Mouse (Mus musculus) kidney, postnatal 0 days (tissue): ENCODE results near the gene Arhgap10. TPM values are rescaled to one million over a fixed set of nuclear protein-coding genes. Genes with fewer than 3 reads are reported as not detected.

ENCODE experiments used
- ATAC-seq: fragments of 200-750 bp; cut with Nextera tagmentation; replicated peaks from 2 replicates; pipeline ENCODE4 v1.8.0; 2017; ENCODE audit warnings: low read depth, moderate number of reproducible peaks, moderate TSS enrichment, moderate library complexity; ENCODE audit not compliant: low FRiP score
- DNase-seq: peaks from one replicate; pipeline ENCODE4 v3.0.0-alpha.2; 2016; ENCODE audit warnings: low spot score
- H3K27ac ChIP-seq: fragments of 300-500 bp; sonication (generic); 2 replicates; pipeline ENCODE4 v1.5.1; 2014; ENCODE audit warnings: mild to moderate bottlenecking
- H3K27me3 ChIP-seq: fragments of 300-500 bp; sonication (generic); 2 replicates; pipeline ENCODE4 v1.6.1; 2014; ENCODE audit warnings: low read length, mixed read lengths; ENCODE audit not compliant: insufficient read depth
- H3K36me3 ChIP-seq: fragments of 300-500 bp; sonication (generic); 2 replicates; pipeline ENCODE4 v1.6.1; 2014; ENCODE audit warnings: low read length, mixed read lengths; ENCODE audit not compliant: insufficient read depth
- H3K4me1 ChIP-seq: fragments of 300-500 bp; sonication (generic); replicated peaks from 2 replicates; pipeline ENCODE4 v1.6.1; 2014; ENCODE audit warnings: antibody characterized with exemption, low read length, mixed read lengths; ENCODE audit not compliant: insufficient read depth
- H3K4me2 ChIP-seq: fragments of 300-500 bp; sonication (generic); 2 replicates; pipeline ENCODE4 v1.6.1; 2014; ENCODE audit warnings: mild to moderate bottlenecking, low read length, moderate library complexity, mixed read lengths
- H3K4me3 ChIP-seq: fragments of 300-500 bp; sonication (generic); replicated peaks from 2 replicates; pipeline ENCODE4 v1.5.1; 2014; ENCODE audit warnings: low read depth, low read length
- H3K9ac ChIP-seq: fragments of 300-500 bp; sonication (generic); 2 replicates; pipeline ENCODE4 v1.6.1; 2014; ENCODE audit warnings: low read depth, low read length
- H3K9me3 ChIP-seq: fragments of 300-500 bp; sonication (generic); replicated peaks from 2 replicates; pipeline ENCODE4 v1.6.1; 2016; ENCODE audit warnings: low read length, inconsistent platforms, mixed read lengths
- CTCF ChIP-seq: IDR thresholded peaks from 2 replicates; pipeline ENCODE4 v1.5.1; 2016; ENCODE audit warnings: antibody characterized with exemption, low read depth, mild to moderate bottlenecking, moderate library complexity
- WGBS: fragments of 180-500 bp; shearing (Covaris S2); extraction: QIAGEN DNeasy Blood & Tissue Kit; methylation state at CpG from one replicate; pipeline ENCODE4 v1.1.7; 2014; 5-methylcytosine and 5-hydroxymethylcytosine counted together
- polyA plus RNA-seq: library from polyadenylated mRNA; unstranded; fragments of >200 nt; fragmentation: Nextera tagmentation; extraction: Ambion mirVana; gene quantifications from 2 replicates; pipeline ENCODE4 v1.2.1, GENCODE M21; 2015

The Arhgap10 gene
- polyA plus RNA-seq, 1 experiment from 2014 or later = 26.6 TPM

GRCm38 (mm10) chr8:77294599-77294998 is 223.2 kb downstream of the Arhgap10 start:
- H3K4me3 ChIP-seq = no peak overlapping the region
- WGBS = 85% methylated on average over 11 of the region's 11 CpGs
- DNase-seq (no peak), ATAC-seq (no peak)
- peaks cover 6% of the 10 kb centered on the region; the same call in 1 of the 2 replicates for H3K36me3 ChIP-seq
- no peak for TF ChIP-seq CTCF
- no peak overlapping the region for H3K9ac ChIP-seq
- H3K4me1 ChIP-seq = no peaks in the 10 kb centered on the region
- H3K27me3 ChIP-seq = no peaks in the 10 kb centered on the region
- H3K4me2 ChIP-seq = no peak overlapping the region
- H3K27ac ChIP-seq = no peak overlapping the region
- H3K9me3 ChIP-seq = no peaks in the 10 kb centered on the region

- 76% methylated on average over 11 of the region's 11 CpGs for WGBS
- H3K4me3 ChIP-seq = no peak overlapping the region
- DNase-seq (no peak), ATAC-seq (no peak)
- no peak for TF ChIP-seq CTCF
- H3K36me3 ChIP-seq = peaks cover 2% of the 10 kb centered on the region; the same call in 1 of the 2 replicates
- no peak overlapping the region for H3K4me2 ChIP-seq
- H3K27ac ChIP-seq = no peak overlapping the region
- no peaks in the 10 kb centered on the region for H3K4me1 ChIP-seq
- H3K27me3 ChIP-seq = no peaks in the 10 kb centered on the region
- H3K9ac ChIP-seq = no peak overlapping the region
- H3K9me3 ChIP-seq = no peaks in the 10 kb centered on the region
Observed at GRCm38 (mm10) chr8:77292649-77293048, 225.1 kb downstream of the Arhgap10 start.

GRCm38 (mm10) chr8:77292120-77292519 is 225.6 kb downstream of the Arhgap10 start:
- no peak overlapping the region for H3K4me3 ChIP-seq
- no peak for TF ChIP-seq CTCF
- no peak overlapping the region for H3K4me2 ChIP-seq
- no peak for ATAC-seq
- 76% methylated on average over 4 of the region's 4 CpGs for WGBS
- H3K4me1 ChIP-seq = no peaks in the 10 kb centered on the region
- DNase-seq = no peak
- H3K27ac ChIP-seq = no peak overlapping the region
- no peaks in the 10 kb centered on the region for H3K9me3 ChIP-seq
- peaks cover 2% of the 10 kb centered on the region; the same call in 1 of the 2 replicates for H3K36me3 ChIP-seq
- H3K27me3 ChIP-seq = no peaks in the 10 kb centered on the region
- H3K9ac ChIP-seq = no peak overlapping the region

GRCm38 (mm10) chr8:77288492-77288891 is 229.3 kb downstream of the Arhgap10 start:
- H3K4me1 ChIP-seq = no peaks in the 10 kb centered on the region
- no peaks in the 10 kb centered on the region for H3K36me3 ChIP-seq
- no peak overlapping the region for H3K9ac ChIP-seq
- WGBS = 87% methylated on average over 12 of the region's 12 CpGs
- no peak overlapping the region for H3K27ac ChIP-seq
- TF ChIP-seq CTCF = no peak
- H3K27me3 ChIP-seq = no peaks in the 10 kb centered on the region
- ATAC-seq = no peak
- H3K9me3 ChIP-seq = no peaks in the 10 kb centered on the region
- no peak for DNase-seq
- no peak overlapping the region for H3K4me2 ChIP-seq
- H3K4me3 ChIP-seq = no peak overlapping the region

GRCm38 (mm10) chr8:77288065-77288464 is 229.7 kb downstream of the Arhgap10 start:
- WGBS = 37% methylated on average over 3 of the region's 3 CpGs
- Histone ChIP-seq H3K4me1 (no peaks in the 10 kb centered on the region), H3K27me3 (no peaks in the 10 kb centered on the region), H3K4me3 (no peak overlapping the region), H3K4me2 (no peak overlapping the region), H3K9ac (no peak overlapping the region), H3K9me3 (no peaks in the 10 kb centered on the region), H3K27ac (no peak overlapping the region), H3K36me3 (no peaks in the 10 kb centered on the region)
- no peak for TF ChIP-seq CTCF
- DNase-seq = no peak
- no peak for ATAC-seq

GRCm38 (mm10) chr8:77284473-77284872 is 233.3 kb downstream of the Arhgap10 start:
- no peak for ATAC-seq
- Histone ChIP-seq H3K27me3 (no peaks in the 10 kb centered on the region), H3K4me3 (no peak overlapping the region), H3K27ac (no peak overlapping the region), H3K36me3 (no peaks in the 10 kb centered on the region), H3K9ac (no peak overlapping the region), H3K9me3 (no peaks in the 10 kb centered on the region), H3K4me2 (no peak overlapping the region), H3K4me1 (no peaks in the 10 kb centered on the region)
- TF ChIP-seq CTCF = no peak
- no peak for DNase-seq
- 83% methylated on average over 3 of the region's 3 CpGs for WGBS

- H3K27ac ChIP-seq = no peak overlapping the region
- H3K36me3 ChIP-seq = no peaks in the 10 kb centered on the region
- no peak overlapping the region for H3K4me2 ChIP-seq
- WGBS = 87% methylated on average over 7 of the region's 7 CpGs
- H3K9me3 ChIP-seq = no peaks in the 10 kb centered on the region
- no peaks in the 10 kb centered on the region for H3K27me3 ChIP-seq
- H3K9ac ChIP-seq = no peak overlapping the region
- DNase-seq (no peak), ATAC-seq (no peak)
- H3K4me3 ChIP-seq = no peak overlapping the region
- no peaks in the 10 kb centered on the region for H3K4me1 ChIP-seq
- TF ChIP-seq CTCF = no peak
Observed at GRCm38 (mm10) chr8:77282605-77283236, 235.0 kb downstream of the Arhgap10 start.
